Mouse (Mus musculus) CH12.LX (cell line): ENCODE results near the gene Fry. TPM values are rescaled to one million over a fixed set of nuclear protein-coding genes. Genes with fewer than 3 reads are reported as not detected.

Source experiments
- DNase-seq: peaks from one replicate; pipeline ENCODE4 v3.0.0-alpha.2; 2013; ENCODE audit errors: extremely low read depth
- H3K27ac ChIP-seq: 2 replicates; pipeline ENCODE4 v1.5.1; 2012; ENCODE audit warnings: low read depth, mild to moderate bottlenecking, control low read depth, moderate library complexity; ENCODE audit not compliant: insufficient read depth
- H3K27me3 ChIP-seq: replicated peaks from 2 replicates; pipeline ENCODE3; 2012; ENCODE audit warnings: inconsistent platforms
- H3K36me3 ChIP-seq, 2 experiments: replicated peaks in 1 of 2; 2 replicates each; pipeline versions ENCODE3 to v1.6.1; 2012; ENCODE audit warnings: inconsistent platforms in 1 of 2, low read length in 1 of 2, mild to moderate bottlenecking in 1 of 2, mixed read lengths in 1 of 2, moderate library complexity in 1 of 2; ENCODE audit not compliant: control insufficient read depth in 1 of 2, insufficient read depth in 1 of 2
- H3K4me1 ChIP-seq, 2 experiments: 2 replicates each; pipeline ENCODE4 v1.6.1; 2012; ENCODE audit warnings: inconsistent platforms in 1 of 2, moderate library complexity in 1 of 2; ENCODE audit not compliant: insufficient read depth in 2 of 2, control insufficient read depth in 1 of 2
- H3K4me2 ChIP-seq: 2 replicates; pipeline ENCODE4 v1.6.1; 2012; ENCODE audit warnings: low read depth, mild to moderate bottlenecking, control low read depth; ENCODE audit not compliant: poor library complexity, insufficient read depth, severe bottlenecking
- H3K4me3 ChIP-seq, 3 experiments: fragments of 150-350 bp in 1 of 3; sonication (generic) in 1 of 3; replicated peaks in 1 of 3; 2 replicates each; pipeline versions ENCODE3 to v1.5.1; 2011 to 2012; ENCODE audit warnings: low read depth in 2 of 3, low read length in 2 of 3, mild to moderate bottlenecking in 2 of 3, moderate library complexity in 2 of 3, control low read depth in 1 of 3, improper control_type of control experiment in 1 of 3, inconsistent platforms in 1 of 3, mixed read lengths in 1 of 3; ENCODE audit not compliant: poor library complexity in 1 of 3
- H3K79me2 ChIP-seq: replicated peaks from 2 replicates; pipeline ENCODE4 v1.6.1; 2012; ENCODE audit warnings: mild to moderate bottlenecking, moderate library complexity; ENCODE audit not compliant: control insufficient read depth, poor library complexity, insufficient read depth, severe bottlenecking; ENCODE audit errors: extremely low read depth
- H3K9ac ChIP-seq: 2 replicates; pipeline ENCODE4 v1.6.1; 2012; ENCODE audit warnings: low read depth, mild to moderate bottlenecking, control low read depth, moderate library complexity; ENCODE audit not compliant: insufficient read depth
- H3K9me3 ChIP-seq: replicated peaks from 2 replicates; pipeline ENCODE3; 2012; ENCODE audit warnings: low read length, inconsistent platforms, mixed read lengths
- BHLHE40 ChIP-seq: IDR thresholded peaks from 2 replicates; pipeline ENCODE4 v1.6.1; 2011; ENCODE audit warnings: mild to moderate bottlenecking, low read depth, low read length, improper control_type of control experiment
- CHD1 ChIP-seq: IDR thresholded peaks from 2 replicates; pipeline ENCODE4 v1.6.1; 2012; ENCODE audit warnings: low read depth, low read length, improper control_type of control experiment, inconsistent platforms
- CHD2 ChIP-seq: IDR thresholded peaks from 2 replicates; pipeline ENCODE4 v1.6.1; 2011; ENCODE audit warnings: low read length, improper control_type of control experiment
- CTCF ChIP-seq, 2 experiments: IDR thresholded peaks in 1 of 2; conservative IDR thresholded peaks in 1 of 2; 2 replicates each; pipeline ENCODE4 v1.5.1; 2011 to 2012; ENCODE audit warnings: low read depth in 2 of 2, low read length in 2 of 2, improper control_type of control experiment in 1 of 2, inconsistent platforms in 1 of 2, mild to moderate bottlenecking in 1 of 2, moderate library complexity in 1 of 2
- E2F4 ChIP-seq: IDR thresholded peaks from 2 replicates; pipeline ENCODE4 v1.6.1; 2011; ENCODE audit warnings: low read depth, low read length, improper control_type of control experiment; ENCODE audit not compliant: insufficient replicate concordance
- ELF1 ChIP-seq: IDR thresholded peaks from 2 replicates; pipeline ENCODE4 v1.6.1; 2014; ENCODE audit warnings: low read depth, mild to moderate bottlenecking, inconsistent platforms, low read length, improper control_type of control experiment
- ETS1 ChIP-seq: conservative IDR thresholded peaks from 2 replicates; pipeline ENCODE4 v1.6.1; 2012; ENCODE audit warnings: low read depth, mild to moderate bottlenecking, inconsistent platforms, low read length, improper control_type of control experiment, moderate library complexity
- GABPA ChIP-seq: IDR thresholded peaks from 2 replicates; pipeline ENCODE4 v1.6.1; 2012; ENCODE audit warnings: low read depth, low read length, improper control_type of control experiment, inconsistent platforms; ENCODE audit not compliant: insufficient replicate concordance
- IRF4 ChIP-seq: IDR thresholded peaks from 2 replicates; pipeline ENCODE4 v1.6.1; 2014; ENCODE audit warnings: low read depth, mild to moderate bottlenecking, inconsistent platforms, low read length, improper control_type of control experiment
- JUN ChIP-seq: IDR thresholded peaks from 2 replicates; pipeline ENCODE4 v1.6.1; 2011; ENCODE audit warnings: low read depth, mild to moderate bottlenecking, low read length, improper control_type of control experiment, moderate library complexity; ENCODE audit not compliant: insufficient read depth
- JUND ChIP-seq: conservative IDR thresholded peaks from 2 replicates; pipeline ENCODE4 v1.6.1; 2011; ENCODE audit warnings: low read depth, low read length, improper control_type of control experiment
- KAT2A ChIP-seq: IDR thresholded peaks from 2 replicates; pipeline ENCODE4 v1.6.1; 2012; ENCODE audit warnings: low read length, improper control_type of control experiment, inconsistent platforms; ENCODE audit not compliant: insufficient replicate concordance
- MAX ChIP-seq: IDR thresholded peaks from 2 replicates; pipeline ENCODE4 v1.6.1; 2011; ENCODE audit warnings: low read length, improper control_type of control experiment
- MXI1 ChIP-seq: IDR thresholded peaks from 2 replicates; pipeline ENCODE4 v1.6.1; 2011; ENCODE audit warnings: mild to moderate bottlenecking, low read depth, low read length, improper control_type of control experiment
- MYC ChIP-seq: IDR thresholded peaks from 2 replicates; pipeline ENCODE4 v1.6.1; 2011; ENCODE audit warnings: low read depth, mild to moderate bottlenecking, improper control_type of control experiment, low read length
- NELFE ChIP-seq: IDR thresholded peaks from 2 replicates; pipeline ENCODE4 v1.6.1; 2011; ENCODE audit warnings: low read depth, low read length, improper control_type of control experiment
- NRF1 ChIP-seq: IDR thresholded peaks from 2 replicates; pipeline ENCODE4 v1.6.1; 2014; ENCODE audit warnings: low read depth, mild to moderate bottlenecking, inconsistent platforms, low read length, improper control_type of control experiment, moderate library complexity
- POLR2A ChIP-seq: IDR thresholded peaks from 2 replicates; pipeline ENCODE4 v1.6.1; 2011; ENCODE audit warnings: low read depth, mild to moderate bottlenecking, improper control_type of control experiment, low read length
- POLR2AphosphoS2 ChIP-seq: IDR thresholded peaks from 2 replicates; pipeline ENCODE4 v1.6.1; 2011; ENCODE audit warnings: low read depth, low read length, improper control_type of control experiment
- RAD21 ChIP-seq: IDR thresholded peaks from 2 replicates; pipeline ENCODE4 v1.6.1; 2011; ENCODE audit warnings: low read depth, mild to moderate bottlenecking, low read length, improper control_type of control experiment, moderate library complexity
- RCOR1 ChIP-seq: conservative IDR thresholded peaks from 2 replicates; pipeline ENCODE4 v1.6.1; 2012; ENCODE audit warnings: low read depth, mild to moderate bottlenecking, inconsistent platforms, low read length, improper control_type of control experiment
- UBTF ChIP-seq: IDR thresholded peaks from 2 replicates; pipeline ENCODE4 v1.6.1; 2012; ENCODE audit warnings: low read depth, mild to moderate bottlenecking, inconsistent platforms, low read length, improper control_type of control experiment, moderate library complexity
- USF1 ChIP-seq: IDR thresholded peaks from 2 replicates; pipeline ENCODE4 v1.6.1; 2014; ENCODE audit warnings: low read depth, mild to moderate bottlenecking, inconsistent platforms, low read length, improper control_type of control experiment
- USF2 ChIP-seq: conservative IDR thresholded peaks from 2 replicates; pipeline ENCODE4 v1.6.1; 2011; ENCODE audit warnings: low read depth, low read length, improper control_type of control experiment
- ZC3H11A ChIP-seq: IDR thresholded peaks from 2 replicates; pipeline ENCODE4 v1.6.1; 2012; ENCODE audit warnings: low read depth, mild to moderate bottlenecking, inconsistent platforms, low read length, improper control_type of control experiment
- ZKSCAN1 ChIP-seq: IDR thresholded peaks from 2 replicates; pipeline ENCODE4 v1.6.1; 2012; ENCODE audit warnings: low read depth, inconsistent platforms, low read length, improper control_type of control experiment, borderline replicate concordance
- ZMIZ1 ChIP-seq: IDR thresholded peaks from 2 replicates; pipeline ENCODE4 v1.6.1; 2012; ENCODE audit warnings: low read depth, mild to moderate bottlenecking, inconsistent platforms, low read length, improper control_type of control experiment
- ZNF384 ChIP-seq: IDR thresholded peaks from 2 replicates; pipeline ENCODE4 v1.6.1; 2012; ENCODE audit warnings: low read depth, low read length, improper control_type of control experiment, inconsistent platforms
- dilution Hi-C: fragments of 300-500 bp; cut with MboI; formaldehyde crosslinking; loops from 2 replicates; pipeline ENCODE4 v1.14.3; 2020; ENCODE audit warnings: low sequenced_read_pairs; ENCODE audit not compliant: extremely low pct_unique_long_range_greater_than_20kb, extremely low pct_ligation_motif_present
- in situ Hi-C: fragments of 300-500 bp; cut with MboI; formaldehyde crosslinking; loops from 3 replicates; pipeline ENCODE4 v1.14.3; 2019; ENCODE audit warnings: low sequenced_read_pairs, low pct_ligation_motif_present, low pct_unique_long_range_greater_than_20kb, mixed read lengths
- polyA plus RNA-seq: library from polyadenylated mRNA; unstranded; fragments of >175 nt; gene quantifications from 2 replicates; pipeline ENCODE4 v1.2.1, GENCODE M21; 2012; ENCODE audit warnings: low read depth; ENCODE audit not compliant: insufficient read length
- total RNA-seq, 2 experiments: library from RNA; depleted of rRNA; stranded (reverse); fragments of 300-350 nt in 1 of 2; fragments of >200 nt in 1 of 2; gene quantifications; 2 replicates each; pipeline ENCODE4 v1.2.3; 2012 to 2014

Fry gene
- total and polyA plus RNA-seq, 3 experiments = 0.34 to 0.80 (median 0.34) TPM

DNA sequence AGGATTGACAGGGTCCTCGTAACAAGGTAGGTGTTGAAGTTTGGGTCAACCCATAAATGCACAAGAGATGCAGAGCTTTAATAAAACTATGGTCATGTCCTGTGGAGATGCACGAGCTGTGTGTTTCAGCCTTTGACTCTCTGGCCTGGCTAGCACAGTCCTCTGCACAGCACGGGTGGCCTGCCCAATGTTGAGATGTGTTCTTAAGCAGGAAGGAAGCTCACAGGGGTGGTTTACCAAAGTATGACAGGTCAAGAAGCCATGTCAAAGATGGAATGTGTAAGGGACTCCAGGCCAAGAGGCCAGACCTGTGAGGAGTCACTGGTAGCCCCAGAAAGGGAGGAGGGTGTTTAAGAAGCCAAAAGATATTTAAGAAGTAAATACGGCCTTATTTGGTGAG lies 69.6 kb downstream of the Fry start:
- no peak overlapping the region for H3K9ac ChIP-seq
- H3K4me3 ChIP-seq = no peak overlapping the region
- H3K27ac ChIP-seq = no peak overlapping the region
- DNase-seq = no peak
- no peaks in the 10 kb centered on the region for H3K27me3 ChIP-seq
- no peaks in the 10 kb centered on the region for H3K79me2 ChIP-seq
- H3K36me3 ChIP-seq = no peaks in the 10 kb centered on the region
- H3K4me2 ChIP-seq = no peak overlapping the region
- TF ChIP-seq NELFE = no peak
- no peak for TF ChIP-seq ZNF384
- no peak for TF ChIP-seq MAX
- no peak for TF ChIP-seq JUND
- no peak for TF ChIP-seq POLR2AphosphoS2
- TF ChIP-seq NRF1 = no peak
- no peak for TF ChIP-seq USF2
- TF ChIP-seq KAT2A = no peak
- TF ChIP-seq CTCF (conservative IDR thresholded peaks at IDR 0.05 in 1 of 2, IDR thresholded peaks at IDR 0.05 in 1 of 2; ENCODE audit: low read depth in 2 of 2, low read length in 2 of 2) = no peak
- no peak for TF ChIP-seq ELF1
- TF ChIP-seq MYC = no peak
- no peak for TF ChIP-seq RAD21
- no peak for TF ChIP-seq BHLHE40
- no peak for TF ChIP-seq CHD1
- TF ChIP-seq MXI1 = no peak
- TF ChIP-seq ZKSCAN1 = no peak
- no peak for TF ChIP-seq IRF4
- dilution Hi-C loops = no loop called here
- H3K4me1 ChIP-seq = no peaks in the 10 kb centered on the region
- in situ Hi-C loops = no loop called here
- H3K9me3 ChIP-seq = peaks cover 33% of the 10 kb centered on the region

DNA sequence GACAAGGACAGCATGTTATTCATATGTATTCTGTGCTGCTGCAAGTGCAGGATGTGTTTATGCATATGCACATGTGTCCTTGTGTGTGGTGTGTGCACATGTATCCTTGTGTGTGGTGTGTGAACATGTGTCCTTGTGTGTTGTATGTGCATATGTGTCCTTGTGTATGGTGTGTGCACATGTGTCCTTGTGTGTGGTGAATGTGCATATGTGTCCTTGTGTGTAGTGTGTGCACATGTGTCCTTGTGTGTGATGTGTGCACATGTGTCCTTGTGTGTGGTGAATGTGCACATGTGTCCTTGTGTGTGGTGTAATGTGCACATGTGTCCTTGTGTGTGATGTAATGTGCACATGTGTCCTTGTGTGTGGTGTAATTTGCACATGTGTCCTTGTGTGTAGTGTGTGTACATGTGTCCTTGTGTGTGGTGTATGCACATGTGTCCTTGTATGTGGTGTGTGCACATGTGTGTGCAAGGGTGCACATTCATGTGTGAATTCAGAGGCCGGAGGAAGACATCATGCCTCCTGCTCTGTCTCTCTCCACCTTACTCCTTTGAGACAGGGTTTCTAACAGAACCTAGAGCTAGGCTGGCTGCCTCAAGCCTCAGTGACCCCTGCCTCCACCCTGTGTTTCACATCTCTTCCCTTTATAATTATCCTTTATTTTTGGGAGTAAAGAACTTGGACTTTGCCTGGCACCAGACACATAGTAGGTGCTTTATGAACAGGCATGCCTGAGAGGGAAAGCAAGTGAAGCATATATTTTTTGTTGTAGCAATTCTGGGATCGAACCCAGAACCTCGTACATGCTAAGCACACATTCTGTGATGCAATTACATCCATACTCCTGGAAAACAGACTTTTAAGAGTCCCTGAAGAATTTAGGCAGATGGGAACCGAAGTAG lies 72.3 kb downstream of the Fry start:
- peaks cover 37% of the 10 kb centered on the region for H3K9me3 ChIP-seq
- in situ Hi-C loops (no loop called here), dilution Hi-C loops (no loop called here)
- H3K27ac ChIP-seq = no peak overlapping the region
- no peaks in the 10 kb centered on the region for H3K79me2 ChIP-seq
- no peak overlapping the region for H3K9ac ChIP-seq
- DNase-seq = no peak
- H3K4me3 ChIP-seq = no peak overlapping the region
- TF ChIP-seq POLR2AphosphoS2 (no peak), RAD21 (no peak), ZMIZ1 (no peak), ETS1 (no peak), MAX (no peak), ZC3H11A (no peak), CHD2 (no peak), NELFE (no peak), USF1 (no peak), IRF4 (no peak), GABPA (no peak), RCOR1 (no peak), JUN (no peak), CHD1 (no peak), NRF1 (no peak), ZKSCAN1 (no peak), POLR2A (no peak), E2F4 (no peak), UBTF (no peak)
- H3K4me2 ChIP-seq = no peak overlapping the region
- no peaks in the 10 kb centered on the region for H3K4me1 ChIP-seq
- H3K27me3 ChIP-seq = no peaks in the 10 kb centered on the region
- no peaks in the 10 kb centered on the region for H3K36me3 ChIP-seq
